Mouse (Mus musculus) ES-E14 (cell line): Measurements from ENCODE around the gene Shroom1. TPM values are rescaled to one million over a fixed set of nuclear protein-coding genes. Genes with fewer than 3 reads are reported as not detected.

Experiments
- DNase-seq: peaks from one replicate; pipeline ENCODE4 v3.0.0-alpha.2; 2013; ENCODE audit warnings: low read depth, low spot score
- H3K27ac ChIP-seq: 2 replicates; pipeline ENCODE4 v1.5.1; 2012; ENCODE audit warnings: low read depth, mild to moderate bottlenecking, low read length, moderate library complexity, mixed read lengths; ENCODE audit not compliant: poor library complexity, insufficient read depth, severe bottlenecking
- H3K36me3 ChIP-seq: 2 replicates; pipeline ENCODE4 v1.6.1; 2012; ENCODE audit warnings: mild to moderate bottlenecking, low read length, moderate library complexity, mixed read lengths; ENCODE audit not compliant: control insufficient read depth, poor library complexity, insufficient read depth, severe bottlenecking
- H3K4me1 ChIP-seq, 2 experiments: fragments of 150-350 bp in 1 of 2; sonication (generic) in 1 of 2; 2 replicates each; pipeline ENCODE4 v1.6.1; 2012; ENCODE audit warnings: low read length in 2 of 2, mild to moderate bottlenecking in 1 of 2, mixed read lengths in 1 of 2; ENCODE audit not compliant: control insufficient read depth in 2 of 2, insufficient read depth in 2 of 2, poor library complexity in 1 of 2
- H3K4me3 ChIP-seq, 2 experiments: fragments of 150-350 bp in 1 of 2; sonication (generic) in 1 of 2; 2 replicates each; pipeline ENCODE4 v1.5.1; 2012; ENCODE audit warnings: low read length in 2 of 2, low read depth in 1 of 2, mild to moderate bottlenecking in 1 of 2, mixed read lengths in 1 of 2; ENCODE audit not compliant: insufficient read depth in 1 of 2, poor library complexity in 1 of 2, severe bottlenecking in 1 of 2
- H3K9ac ChIP-seq: 2 replicates; pipeline ENCODE4 v1.6.1; 2012; ENCODE audit warnings: low read depth, mild to moderate bottlenecking, low read length, mixed read lengths; ENCODE audit not compliant: poor library complexity, insufficient read depth, severe bottlenecking
- H3K9me3 ChIP-seq: fragments of 150-350 bp; sonication (generic); 2 replicates; pipeline ENCODE4 v1.6.1; 2012; ENCODE audit warnings: low read depth, mild to moderate bottlenecking, low read length; ENCODE audit not compliant: control insufficient read depth, insufficient read depth
- CHD2 ChIP-seq: IDR thresholded peaks from 2 replicates; pipeline ENCODE4 v1.6.1; 2014; ENCODE audit warnings: mild to moderate bottlenecking, low read depth, low read length, inconsistent platforms
- HCFC1 ChIP-seq: IDR thresholded peaks from 2 replicates; pipeline ENCODE4 v1.6.1; 2012; ENCODE audit warnings: low read length, inconsistent platforms, borderline replicate concordance; ENCODE audit not compliant: insufficient read depth
- MAFK ChIP-seq: IDR thresholded peaks from 2 replicates; pipeline ENCODE4 v1.6.1; 2014; ENCODE audit warnings: mild to moderate bottlenecking, low read depth, low read length, inconsistent platforms; ENCODE audit not compliant: insufficient read depth
- ZC3H11A ChIP-seq: IDR thresholded peaks from 2 replicates; pipeline ENCODE4 v1.6.1; 2012; ENCODE audit warnings: low read depth, mild to moderate bottlenecking, inconsistent platforms, low read length, borderline replicate concordance
- ZNF384 ChIP-seq: IDR thresholded peaks from 2 replicates; pipeline ENCODE4 v1.6.1; 2012; ENCODE audit warnings: low read depth, low read length, inconsistent platforms
- in situ Hi-C, 2 experiments: fragments of 600-800 bp; cut with MboI; formaldehyde crosslinking; loops; one replicate each; pipeline ENCODE4 v1.15.1; 2025; ENCODE audit warnings: low sequenced_read_pairs in 2 of 2, inconsistent platforms in 1 of 2; ENCODE audit not compliant: unreplicated experiment in 2 of 2
- total RNA-seq: library from RNA; depleted of rRNA; stranded (reverse); fragments of 300-350 nt; gene quantifications from 2 replicates; pipeline ENCODE4 v1.2.3, GENCODE M21; 2012; rRNA removed

The Shroom1 gene
- total RNA-seq, 1 experiment = 1.7 TPM

DNA sequence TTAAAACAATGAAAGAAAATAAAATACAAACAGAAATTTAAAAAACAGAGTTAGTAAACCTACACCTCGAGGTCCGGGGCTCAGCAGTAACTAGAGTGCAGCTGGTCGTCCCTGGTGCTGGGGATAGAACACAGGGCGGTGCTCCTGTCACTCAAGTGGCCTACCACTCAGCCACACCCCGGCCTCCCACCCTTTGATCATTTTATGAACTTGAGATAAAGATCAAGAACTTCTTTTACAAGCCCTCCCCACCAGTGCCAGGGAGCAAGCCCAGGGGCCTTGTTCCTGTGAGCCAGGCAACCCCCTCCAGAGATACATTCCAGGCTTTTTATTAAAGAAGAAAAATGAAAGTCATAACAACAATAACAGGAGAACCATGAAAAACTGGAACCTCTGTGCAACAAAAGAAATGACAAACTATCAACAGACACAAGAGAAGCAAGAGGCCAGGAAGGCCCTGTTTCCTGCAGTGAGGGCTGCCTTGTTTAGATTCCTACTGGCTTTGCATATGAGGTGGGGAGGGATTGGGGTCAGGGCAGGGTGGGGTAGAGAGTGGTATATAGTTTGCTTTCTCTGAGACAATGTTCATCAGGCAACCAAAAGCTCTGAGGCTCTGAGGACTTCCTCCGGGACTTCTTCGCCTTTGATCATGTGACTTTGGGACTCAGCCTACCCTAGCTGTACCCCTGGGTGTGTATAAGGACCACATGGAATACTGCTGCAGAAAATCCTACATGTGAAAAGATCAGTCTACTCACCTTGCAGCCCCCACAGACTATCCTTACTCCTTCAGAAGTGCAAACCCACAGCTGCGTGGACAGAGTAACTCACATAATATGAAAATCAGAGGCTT, 60.0 kb downstream of the Shroom1 start:
- H3K4me3 ChIP-seq = no peak overlapping the region
- H3K36me3 ChIP-seq = no peaks in the 10 kb centered on the region
- H3K9me3 ChIP-seq = no peaks in the 10 kb centered on the region
- no peak for TF ChIP-seq ZNF384
- TF ChIP-seq HCFC1 = no peak
- no peak for TF ChIP-seq MAFK
- TF ChIP-seq ZC3H11A = no peak
- TF ChIP-seq CHD2 = no peak
- in situ Hi-C loops = no loop called here
- H3K9ac ChIP-seq = no peak overlapping the region
- no peak for DNase-seq
- H3K27ac ChIP-seq = no peak overlapping the region
- H3K4me1 ChIP-seq = peaks cover 12% of the 10 kb centered on the region in 2 experiments; a peak in 2 of 4 replicates

Other genes with a start within 250 kb of the Shroom1 start
- gene Hspa4, start 156.7 kb upstream of the Shroom1 start, total RNA-seq = 182 and 280 TPM in 2 replicates
- gene Zcchc10, start 132.5 kb upstream of the Shroom1 start, total RNA-seq = 8.4 and 12.9 TPM in 2 replicates
- gene Aff4, start 106.4 kb upstream of the Shroom1 start, total RNA-seq = 82.2 and 97.2 TPM in 2 replicates
- not detected in 2 replicates for gene Leap2, start 34.0 kb upstream of the Shroom1 start, total RNA-seq
- 57.8 and 76.9 TPM in 2 replicates for gene Uqcrq, start 26.4 kb upstream of the Shroom1 start, total RNA-seq
- gene Gdf9, start 26.2 kb upstream of the Shroom1 start, total RNA-seq = 0.21 and 0.45 TPM in 2 replicates
- not detected in 2 replicates for gene Gm10447, start 95 bp upstream of the Shroom1 start, total RNA-seq
- gene Gm9837, start 13.3 kb downstream of the Shroom1 start, total RNA-seq = not detected in 2 replicates
- gene Gm9945, start 23.0 kb downstream of the Shroom1 start, total RNA-seq = not detected in 2 replicates
- 0.11 and 0.13 TPM in 2 replicates for gene Sowaha, start 23.1 kb downstream of the Shroom1 start, total RNA-seq
- gene Sept8, start 62.1 kb downstream of the Shroom1 start, total RNA-seq = 14.3 and 16.8 TPM in 2 replicates
- gene Kif3a, start 110.2 kb downstream of the Shroom1 start, total RNA-seq = 10.7 and 11.1 TPM in 2 replicates
- not detected in 2 replicates for gene Il4, start 161.5 kb downstream of the Shroom1 start, total RNA-seq
- not detected in 2 replicates for gene Il13, start 177.5 kb downstream of the Shroom1 start, total RNA-seq